Mouse (Mus musculus): Measurements from ENCODE around the gene Tnfrsf19.

DNA sequence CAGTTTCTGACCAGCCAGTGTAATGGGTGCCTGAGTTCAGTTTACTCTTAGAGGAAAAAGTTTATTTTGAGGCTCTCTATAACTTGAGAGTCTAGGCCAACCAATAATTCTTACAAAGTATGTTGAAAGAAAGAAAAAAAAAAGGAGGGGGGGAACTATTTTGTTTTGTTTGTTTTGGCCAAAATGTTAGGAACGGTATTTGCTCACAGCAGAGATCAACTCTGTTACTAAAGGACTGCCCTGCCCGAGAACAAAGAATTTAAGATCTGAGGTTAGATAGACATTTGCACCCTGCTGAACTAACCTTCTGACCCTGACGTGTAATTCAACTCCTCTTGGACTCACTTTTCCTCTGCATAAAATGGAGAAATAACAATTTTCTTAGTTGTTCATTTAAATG lies 4.0 kb downstream of the Tnfrsf19 start:
- TF ChIP-seq POLR2A (IDR thresholded peaks at IDR 0.05; ENCODE audit: borderline replicate concordance, insufficient read depth, low read length) (no peak), CTCF (IDR thresholded peaks at IDR 0.05; ENCODE audit: borderline replicate concordance, insufficient read depth, low read depth, low read length) (no peak)
